Mouse (Mus musculus): Measurements from ENCODE around the gene Vamp1.

DNA sequence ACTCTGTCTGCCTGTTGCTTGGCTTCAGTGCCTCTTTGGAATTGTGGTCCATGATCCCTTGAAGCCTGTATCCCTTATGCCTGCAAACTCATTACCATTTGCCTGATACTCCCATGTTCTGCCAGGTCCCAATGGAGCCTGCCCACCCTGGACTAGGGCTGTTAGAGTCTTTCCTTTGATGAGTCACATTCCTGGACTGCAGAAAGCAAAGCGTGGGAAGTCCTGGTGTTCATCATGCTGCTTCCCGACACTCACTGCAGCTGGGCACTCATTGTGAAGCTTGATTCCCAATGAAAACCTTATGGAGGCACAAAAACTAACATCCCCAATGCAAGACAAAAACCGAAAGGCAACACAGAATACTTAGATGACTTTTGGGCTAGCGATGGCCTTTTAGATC lies 76.0 kb downstream of the Vamp1 start:
- TF ChIP-seq POLR2A (IDR thresholded peaks at IDR 0.05; ENCODE audit: low read depth, low read length), result no peak
- no peak for TF ChIP-seq CTCF (conservative IDR thresholded peaks at IDR 0.05; ENCODE audit: insufficient read depth, insufficient read length, low read depth, low read length)
